27 mouse cellular contexts compared by ENCODE assay signal in the genomic region with DNA sequence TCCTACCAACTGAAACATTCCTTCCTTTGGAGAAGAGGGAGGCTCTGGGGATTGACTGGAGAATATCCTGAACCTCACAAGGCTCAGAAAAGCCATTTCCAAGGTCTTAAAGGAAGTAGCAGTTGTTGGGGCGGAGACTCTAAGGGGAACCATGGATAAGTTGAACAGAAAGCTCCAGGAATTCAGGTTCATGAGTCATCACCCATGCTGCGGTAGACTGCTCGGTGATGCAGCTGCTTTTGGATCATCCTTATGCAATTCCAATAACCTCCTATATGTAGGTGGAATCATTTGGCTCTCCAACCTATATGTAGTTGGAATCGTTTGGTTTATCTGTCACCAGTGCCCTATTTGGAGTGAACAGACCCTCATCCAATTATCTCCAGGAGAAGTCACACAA.
"Had no signal": no experiment of that assay in that cellular context is flagged by ENCODE, and none has a peak within 500 bp of the region (broad histone marks: within the 10 kb centered on the region; RNA-seq: fewer than 3 reads in every experiment).

No protein-coding gene starts in this region.

- H3K4me1 ChIP-seq: heart, embryonic 10.5 days; heart, embryonic 13.5 days; heart, embryonic 15.5 days; hindbrain, embryonic 13.5 days; hindbrain, embryonic 15.5 days; kidney, embryonic 15.5 days; limb, embryonic 13.5 days; limb, embryonic 15.5 days; liver, embryonic 12.5 days had no signal

- H3K4me2 ChIP-seq: heart, embryonic 13.5 days; heart, embryonic 15.5 days; hindbrain, embryonic 13.5 days; hindbrain, embryonic 15.5 days; kidney, embryonic 15.5 days; limb, embryonic 13.5 days; limb, embryonic 15.5 days; liver, embryonic 12.5 days had no signal

- H3K9ac ChIP-seq: heart, embryonic 13.5 days; heart, embryonic 15.5 days; hindbrain, embryonic 13.5 days; hindbrain, embryonic 15.5 days; kidney, embryonic 15.5 days; limb, embryonic 13.5 days; limb, embryonic 15.5 days; liver, embryonic 12.5 days; liver, embryonic 14.5 days had no signal

- H3K27ac ChIP-seq: heart, adult 2 months; heart, embryonic 10.5 days; heart, embryonic 13.5 days; heart, embryonic 15.5 days; hindbrain, embryonic 13.5 days; hindbrain, embryonic 15.5 days; hindbrain, postnatal 0 days; kidney, embryonic 15.5 days; kidney, postnatal 0 days; limb, embryonic 13.5 days; limb, embryonic 15.5 days; liver, embryonic 12.5 days; liver, embryonic 14.5 days had no signal

- H3K27me3 ChIP-seq: heart, embryonic 13.5 days; heart, embryonic 15.5 days; hindbrain, embryonic 13.5 days; hindbrain, embryonic 15.5 days; kidney, embryonic 15.5 days; limb, embryonic 13.5 days; limb, embryonic 15.5 days; liver, embryonic 12.5 days had no signal

- DNase-seq: gastrocnemius, postnatal 14 days; gastrocnemius, postnatal 36 days; heart, adult 11 months; heart, adult 2 months; heart, postnatal 14 days; heart, postnatal 36 days; kidney, adult 11 months; kidney, adult 2 months; kidney, adult 9 months; kidney, postnatal 14 days; kidney, postnatal 36 days; layer of hippocampus, adult 9-11 months; layer of hippocampus, postnatal 36 days; left cerebral cortex, postnatal 4 days had no signal

- H3K4me3 ChIP-seq: heart, adult 2 months; heart, embryonic 10.5 days; heart, embryonic 13.5 days; heart, embryonic 15.5 days; hindbrain, embryonic 13.5 days; hindbrain, embryonic 15.5 days; kidney, embryonic 15.5 days; limb, embryonic 13.5 days; limb, embryonic 15.5 days; liver, embryonic 12.5 days had no signal

- H3K9me3 ChIP-seq: heart, embryonic 10.5 days; heart, embryonic 15.5 days; hindbrain, embryonic 13.5 days; hindbrain, embryonic 15.5 days; kidney, embryonic 15.5 days; limb, embryonic 13.5 days; limb, embryonic 15.5 days; liver, embryonic 12.5 days had no signal

- ATAC-seq: hindbrain, postnatal 0 days; intestine, embryonic 16.5 days; liver, embryonic 12.5 days had no signal

- H3K36me3 ChIP-seq: heart, embryonic 10.5 days; heart, embryonic 13.5 days; heart, embryonic 15.5 days; hindbrain, embryonic 13.5 days; hindbrain, embryonic 15.5 days; kidney, embryonic 15.5 days; limb, embryonic 13.5 days; limb, embryonic 15.5 days; liver, embryonic 12.5 days had no signal
